Mouse (Mus musculus) kidney, embryonic 14.5 days (tissue): ENCODE results near the gene Ostf1. TPM values are rescaled to one million over a fixed set of nuclear protein-coding genes. Genes with fewer than 3 reads are reported as not detected.
A peak's percentile ranks its signal among the peaks of the same experiment; 100 is the strongest.

ENCODE experiments used
- ATAC-seq: fragments of 200-750 bp; cut with Nextera tagmentation; 2 replicates; pipeline ENCODE4 v1.8.0; 2017; ENCODE audit warnings: moderate number of reproducible peaks, mild to moderate bottlenecking, moderate TSS enrichment, moderate library complexity; ENCODE audit not compliant: low FRiP score, low TSS enrichment
- H3K27ac ChIP-seq: fragments of 300-500 bp; sonication (generic); 2 replicates; pipeline ENCODE4 v1.5.1; 2014; ENCODE audit warnings: low read depth, mild to moderate bottlenecking, low read length, moderate library complexity, mixed read lengths
- H3K27me3 ChIP-seq: fragments of 300-500 bp; sonication (generic); 2 replicates; pipeline ENCODE4 v1.6.1; 2014; ENCODE audit warnings: mild to moderate bottlenecking, low read length; ENCODE audit not compliant: control insufficient read depth, insufficient read depth
- H3K36me3 ChIP-seq: fragments of 300-500 bp; sonication (generic); 2 replicates; pipeline ENCODE4 v1.6.1; 2014; ENCODE audit warnings: low read length, mixed read lengths; ENCODE audit not compliant: control insufficient read depth, insufficient read depth
- H3K4me1 ChIP-seq: fragments of 300-500 bp; sonication (generic); 2 replicates; pipeline ENCODE4 v1.6.1; 2014; ENCODE audit warnings: low read length, mixed read lengths; ENCODE audit not compliant: control insufficient read depth, insufficient read depth
- H3K4me2 ChIP-seq: fragments of 300-500 bp; sonication (generic); replicated peaks from 2 replicates; pipeline ENCODE4 v1.6.1; 2014; ENCODE audit warnings: low read depth, mild to moderate bottlenecking, low read length
- H3K4me3 ChIP-seq: fragments of 300-500 bp; sonication (generic); 2 replicates; pipeline ENCODE4 v1.5.1; 2014; ENCODE audit warnings: mild to moderate bottlenecking, low read length
- H3K9ac ChIP-seq: fragments of 300-500 bp; sonication (generic); 2 replicates; pipeline ENCODE4 v1.6.1; 2014; ENCODE audit warnings: low read depth, mild to moderate bottlenecking, low read length, moderate library complexity
- H3K9me3 ChIP-seq: fragments of 300-500 bp; sonication (generic); 2 replicates; pipeline ENCODE4 v1.6.1; 2016; ENCODE audit warnings: low read length; ENCODE audit not compliant: control insufficient read depth
- WGBS: fragments of 180-500 bp; shearing (Covaris S2); extraction: QIAGEN DNeasy Blood & Tissue Kit; methylation state at CpG from one replicate; pipeline ENCODE4 v1.1.7; 2014; 5-methylcytosine and 5-hydroxymethylcytosine counted together
- polyA plus RNA-seq: library from polyadenylated mRNA; unstranded; fragments of >200 nt; fragmentation: Nextera tagmentation; extraction: Ambion mirVana; gene quantifications from 2 replicates; pipeline ENCODE4 v1.2.1, GENCODE M21; 2014

The Ostf1 gene
- polyA plus RNA-seq, 1 experiment from 2014 or later: 101 TPM

DNA sequence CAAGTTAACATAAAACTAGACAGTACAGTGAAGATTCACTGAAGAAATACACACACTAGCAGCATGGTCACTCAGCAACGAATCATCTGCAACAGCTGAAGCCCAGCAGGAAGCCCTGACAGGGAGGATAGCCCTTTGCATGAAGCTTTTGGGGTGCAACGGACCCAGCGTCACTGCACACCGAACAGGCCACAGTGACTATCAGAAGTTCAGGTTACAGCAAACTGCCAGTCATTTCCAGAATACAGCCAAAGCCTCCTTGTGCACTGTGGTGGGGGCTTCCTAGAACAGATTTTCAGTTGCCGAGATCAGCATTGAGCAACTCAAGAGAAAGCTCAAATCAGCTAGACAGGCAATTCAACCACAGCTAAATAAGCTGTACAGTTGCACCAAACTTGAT is 54.3 kb downstream of the Ostf1 start:
- Histone ChIP-seq H3K4me1 (peaks cover 20% of the 10 kb centered on the region; the same call in 1 of the 2 replicates), H3K9me3 (no peaks in the 10 kb centered on the region), H3K36me3 (no peaks in the 10 kb centered on the region), H3K4me3 (no peak overlapping the region), H3K27me3 (no peaks in the 10 kb centered on the region), H3K27ac (peak overlapping the region; percentile 88), H3K4me2 (no peak overlapping the region; the same call in 1 of the 2 replicates), H3K9ac (no peak overlapping the region)
- WGBS: 52% methylated on average over 5 of the region's 5 CpGs
- no peak for ATAC-seq

- no peak overlapping the region for H3K4me2 ChIP-seq
- WGBS: 92% methylated on average over 3 of the region's 3 CpGs
- H3K27me3 ChIP-seq: no peaks in the 10 kb centered on the region
- no peak for ATAC-seq
- no peak overlapping the region for H3K4me3 ChIP-seq
- H3K9ac ChIP-seq: no peak overlapping the region
- H3K4me1 ChIP-seq: peaks cover 20% of the 10 kb centered on the region; the same call in 1 of the 2 replicates
- H3K36me3 ChIP-seq: no peaks in the 10 kb centered on the region
- no peak overlapping the region for H3K27ac ChIP-seq
- no peaks in the 10 kb centered on the region for H3K9me3 ChIP-seq
Measured at GRCm38 (mm10) chr19:18575891-18576290, 55.7 kb downstream of the Ostf1 start.

DNA sequence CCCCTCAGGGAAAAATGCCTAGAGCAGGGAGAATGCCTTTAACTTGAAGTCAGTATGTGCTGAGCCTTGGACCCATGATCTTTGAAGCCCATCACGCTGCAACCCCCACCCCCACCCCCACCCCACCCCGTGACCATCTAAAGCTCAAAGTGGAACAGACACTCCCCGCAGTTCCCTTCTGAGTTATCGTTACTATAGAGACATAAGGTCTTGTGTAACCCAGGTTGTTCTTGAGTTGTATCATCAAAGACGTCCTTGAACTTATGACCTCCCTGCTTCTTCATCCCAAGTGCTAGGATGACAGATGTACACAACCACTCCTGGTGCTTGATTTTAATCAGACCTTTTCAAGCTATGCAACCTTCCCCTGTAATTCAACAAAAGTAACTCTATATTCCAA is 57.7 kb downstream of the Ostf1 start:
- no peaks in the 10 kb centered on the region for H3K36me3 ChIP-seq
- peaks cover 17% of the 10 kb centered on the region; the same call in 1 of the 2 replicates for H3K4me1 ChIP-seq
- H3K4me3 ChIP-seq: no peak overlapping the region
- no peak overlapping the region for H3K9ac ChIP-seq
- 46% methylated on average over 5 of the region's 5 CpGs for WGBS
- no peak overlapping the region for H3K27ac ChIP-seq
- no peaks in the 10 kb centered on the region for H3K27me3 ChIP-seq
- H3K9me3 ChIP-seq: no peaks in the 10 kb centered on the region
- no peak overlapping the region for H3K4me2 ChIP-seq
- ATAC-seq: peak; percentile 34; the same call in 1 of the 2 replicates

DNA sequence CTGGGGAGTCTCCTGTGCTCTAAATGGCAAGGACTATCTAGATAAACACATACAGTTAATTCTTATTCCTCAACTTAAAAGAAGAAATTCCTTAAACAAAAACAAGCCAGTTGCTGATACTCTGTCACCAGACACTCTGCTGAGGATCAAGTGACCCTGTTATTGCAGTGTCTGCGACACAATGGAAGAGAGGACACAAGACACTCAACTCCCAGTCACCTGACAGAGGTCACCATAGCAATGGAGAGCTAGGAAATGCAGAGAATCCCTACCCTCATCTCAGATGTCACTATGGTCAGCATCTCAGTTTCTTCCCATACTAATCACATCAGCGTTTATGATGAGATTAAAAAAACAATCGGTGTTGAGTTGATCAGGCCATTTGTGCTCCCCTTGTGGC is 58.2 kb downstream of the Ostf1 start:
- Histone ChIP-seq H3K4me1 (peaks cover 12% of the 10 kb centered on the region; the same call in 1 of the 2 replicates), H3K9ac (no peak overlapping the region), H3K4me2 (no peak overlapping the region), H3K27me3 (no peaks in the 10 kb centered on the region), H3K36me3 (no peaks in the 10 kb centered on the region), H3K9me3 (no peaks in the 10 kb centered on the region), H3K27ac (peak overlapping the region; percentile 37; the same call in 1 of the 2 replicates), H3K4me3 (no peak overlapping the region)
- 29% methylated on average over 3 of the region's 3 CpGs for WGBS
- peak; percentile 71 for ATAC-seq

DNA sequence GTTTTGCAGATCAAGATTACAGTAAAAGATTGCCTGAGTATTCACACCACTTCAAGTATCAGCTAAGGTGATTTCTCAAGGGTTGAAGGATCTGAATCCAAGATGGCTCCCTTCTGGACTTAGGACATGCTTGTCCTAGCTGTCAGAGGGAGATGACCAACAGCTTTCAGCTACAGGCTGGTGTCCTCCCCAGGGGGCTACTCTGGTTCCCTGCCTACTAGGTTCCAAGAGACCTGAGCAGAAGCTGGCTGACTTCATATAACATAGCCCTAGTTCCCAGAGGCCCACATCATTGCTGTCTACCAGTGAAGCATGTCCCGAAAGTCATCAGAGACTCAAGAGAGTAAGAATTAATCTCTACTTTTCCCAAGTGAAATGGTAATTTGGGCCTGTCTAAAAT is 62.1 kb downstream of the Ostf1 start:
- WGBS: 100% methylated on average over 1 of the region's 1 CpGs
- no peak overlapping the region for H3K4me3 ChIP-seq
- ATAC-seq: no peak
- no peaks in the 10 kb centered on the region for H3K4me1 ChIP-seq
- no peaks in the 10 kb centered on the region for H3K27me3 ChIP-seq
- no peaks in the 10 kb centered on the region for H3K9me3 ChIP-seq
- no peak overlapping the region for H3K4me2 ChIP-seq
- no peaks in the 10 kb centered on the region for H3K36me3 ChIP-seq
- no peak overlapping the region for H3K9ac ChIP-seq
- no peak overlapping the region for H3K27ac ChIP-seq

- no peaks in the 10 kb centered on the region for H3K9me3 ChIP-seq
- H3K9ac ChIP-seq: no peak overlapping the region
- H3K27ac ChIP-seq: no peak overlapping the region
- H3K27me3 ChIP-seq: no peaks in the 10 kb centered on the region
- no peaks in the 10 kb centered on the region for H3K36me3 ChIP-seq
- WGBS: 80% methylated on average over 3 of the region's 3 CpGs
- no peaks in the 10 kb centered on the region for H3K4me1 ChIP-seq
- ATAC-seq: no peak
- no peak overlapping the region for H3K4me2 ChIP-seq
- no peak overlapping the region for H3K4me3 ChIP-seq
Measured at GRCm38 (mm10) chr19:18568828-18569430, 62.7 kb downstream of the Ostf1 start.

GRCm38 (mm10) chr19:18567936-18568827 is 63.4 kb downstream of the Ostf1 start:
- H3K27me3 ChIP-seq: no peaks in the 10 kb centered on the region
- no peak overlapping the region for H3K27ac ChIP-seq
- no peak overlapping the region for H3K9ac ChIP-seq
- no peaks in the 10 kb centered on the region for H3K4me1 ChIP-seq
- no peaks in the 10 kb centered on the region for H3K36me3 ChIP-seq
- no peak for ATAC-seq
- 92% methylated on average over 12 of the region's 12 CpGs for WGBS
- H3K9me3 ChIP-seq: no peaks in the 10 kb centered on the region
- no peak overlapping the region for H3K4me2 ChIP-seq
- H3K4me3 ChIP-seq: no peak overlapping the region

- no peak overlapping the region for H3K4me3 ChIP-seq
Measured at GRCm38 (mm10) chr19:18567501-18567900, 64.1 kb downstream of the Ostf1 start.

GRCm38 (mm10) chr19:18557708-18558107 is 73.9 kb downstream of the Ostf1 start:
- WGBS: 82% methylated on average over 1 of the region's 1 CpGs
- H3K9ac ChIP-seq: no peak overlapping the region
- no peak overlapping the region for H3K4me2 ChIP-seq
- no peak overlapping the region for H3K27ac ChIP-seq
- no peaks in the 10 kb centered on the region for H3K27me3 ChIP-seq
- H3K36me3 ChIP-seq: no peaks in the 10 kb centered on the region
- H3K9me3 ChIP-seq: no peaks in the 10 kb centered on the region
- H3K4me3 ChIP-seq: no peak overlapping the region
- no peaks in the 10 kb centered on the region for H3K4me1 ChIP-seq
- no peak for ATAC-seq

More at GRCm38 (mm10) chr19:18567501-18567900, 64.1 kb downstream of the Ostf1 start:
- no peaks in the 10 kb centered on the region for H3K4me1 ChIP-seq
- H3K4me2 ChIP-seq: no peak overlapping the region
- no peak overlapping the region for H3K9ac ChIP-seq
- no peaks in the 10 kb centered on the region for H3K27me3 ChIP-seq
- H3K36me3 ChIP-seq: no peaks in the 10 kb centered on the region
- no peak for ATAC-seq
- 92% methylated on average over 11 of the region's 11 CpGs for WGBS
- H3K9me3 ChIP-seq: no peaks in the 10 kb centered on the region
- no peak overlapping the region for H3K27ac ChIP-seq
